ENCODE assay signal across 17 mouse cellular contexts in genomic region chr2:31611400-31611799, GRCm38 (mm10). TPM values are rescaled to one million over a fixed set of nuclear protein-coding genes. Genes with fewer than 3 reads are reported as not detected.
A peak's percentile ranks its signal among the peaks of the same experiment; 100 is the strongest.
DNase-seq lines count a peak whose midpoint lies in the region; TF ChIP-seq lines count a peak whose summit lies in the region.
"Had no signal": no experiment of that assay in that cellular context is flagged by ENCODE, and none has a peak within 500 bp of the region (broad histone marks: within the 10 kb centered on the region; RNA-seq: fewer than 3 reads in every experiment).

No protein-coding gene starts in this region.

- H3K27ac ChIP-seq in layer of hippocampus, adult 2 months, result no peak overlapping the region
- peak overlapping the region; percentile 51; the same call in 1 of the 2 replicates for H3K27ac ChIP-seq in embryonic facial prominence, embryonic 10.5 days (replicated peaks)
- H3K27ac ChIP-seq: embryonic facial prominence, embryonic 15.5 days; macrophage had no signal

- H3K4me3 ChIP-seq in layer of hippocampus, adult 2 months, result no peak overlapping the region
- H3K4me3 ChIP-seq in E14TG2a.4 (replicated peaks; ENCODE audit: low read length), result peak overlapping the region; percentile 37; the same call in 1 of the 2 replicates
- no peak overlapping the region for H3K4me3 ChIP-seq in embryonic facial prominence, embryonic 10.5 days
- H3K4me3 ChIP-seq: embryonic facial prominence, embryonic 15.5 days had no signal

- no peaks in the 10 kb centered on the region for H3K9me3 ChIP-seq in E14TG2a.4 (ENCODE audit: low read length)
- no peaks in the 10 kb centered on the region for H3K9me3 ChIP-seq in embryonic facial prominence, embryonic 10.5 days
- H3K9me3 ChIP-seq: embryonic facial prominence, embryonic 15.5 days had no signal

- TF ChIP-seq CTCF in layer of hippocampus, adult 2 months (conservative IDR thresholded peaks at IDR 0.05), result peak; percentile 62
- peak; percentile 23 for TF ChIP-seq CTCF in E14TG2a.4 (conservative IDR thresholded peaks at IDR 0.05; ENCODE audit: low read length)

- H3K4me1 ChIP-seq in E14TG2a.4 (replicated peaks; ENCODE audit: low read depth, low read length), result peaks cover 92% of the 10 kb centered on the region
- peaks cover 24% of the 10 kb centered on the region for H3K4me1 ChIP-seq in embryonic facial prominence, embryonic 10.5 days
- H3K4me1 ChIP-seq: embryonic facial prominence, embryonic 15.5 days had no signal

- peaks cover 100% of the 10 kb centered on the region for H3K36me3 ChIP-seq in E14TG2a.4 (ENCODE audit: insufficient read depth, low read length)
- peaks cover 97% of the 10 kb centered on the region for H3K36me3 ChIP-seq in embryonic facial prominence, embryonic 10.5 days (replicated peaks)

- DNase-seq in embryo, embryonic 10 days (ENCODE audit: low spot score), result peak; percentile 23
- DNase-seq in embryo, embryonic 9.5 days (ENCODE audit: extremely low spot score), result no peak
- no peak for DNase-seq in layer of hippocampus, adult 2 months (ENCODE audit: low spot score in 2 of 2)
- no peak for DNase-seq in layer of hippocampus, adult 18-20 months (ENCODE audit: low spot score in 2 of 2)
- DNase-seq in embryonic facial prominence, embryonic 10.5 days (ENCODE audit: low spot score), result peak; percentile 24
- no peak for DNase-seq in right cerebral cortex, postnatal 25 days
- no peak for DNase-seq in lung, postnatal 25 days (ENCODE audit: low spot score)
- DNase-seq: adrenal gland, postnatal 36 days; cerebellum, adult 18-20 months; heart, adult 18-20 months; heart, postnatal 36 days; liver had no signal

- H3K27me3 ChIP-seq in E14TG2a.4 (ENCODE audit: insufficient read depth, low read length), result no peaks in the 10 kb centered on the region
- peaks cover 18% of the 10 kb centered on the region; the same call in 1 of the 2 replicates for H3K27me3 ChIP-seq in embryonic facial prominence, embryonic 10.5 days (replicated peaks; ENCODE audit: low read depth, poor library complexity, severe bottlenecking)
- H3K27me3 ChIP-seq: embryonic facial prominence, embryonic 15.5 days had no signal

- WGBS in embryonic facial prominence, embryonic 10.5 days, result 76% methylated on average over 8 of the region's 8 CpGs

RNA-seq across cellular contexts. Expression of gene Prdm12, which starts 28.4 kb away (rescaled TPM):
- under 1 TPM in 1 of 2 experiments, not detected in 1; 0.15 TPM for total RNA-seq in layer of hippocampus, adult 2 months (2021)
- total RNA-seq in layer of hippocampus, adult 18-20 months (2021), result under 1 TPM; 0.30 to 0.37 TPM
- polyA plus RNA-seq in embryonic facial prominence, embryonic 10.5 days (2016; fragmentation: Nextera tagmentation; extraction: Ambion mirVana), result 6.9 and 7.2 TPM in 2 replicates
- total RNA-seq: adrenal gland, postnatal 36 days; heart, adult 18-20 months; heart, postnatal 36 days had no signal
- polyA plus RNA-seq: kidney, embryonic 16.5 days; macrophage; testis, adult 2 months had no signal

RNA-seq across cellular contexts. Expression of gene Fubp3, which starts 38.9 kb away (rescaled TPM):
- 10 to 100 TPM; 41.3 to 42.1 TPM for total RNA-seq in layer of hippocampus, adult 2 months (2021)
- 10 to 100 TPM; 34.3 to 39.1 TPM for total RNA-seq in layer of hippocampus, adult 18-20 months (2021)
- polyA plus RNA-seq in embryonic facial prominence, embryonic 10.5 days (2016; fragmentation: Nextera tagmentation; extraction: Ambion mirVana), result 94.6 and 99.1 TPM in 2 replicates

RNA-seq across cellular contexts. Expression of gene Exosc2, which starts 59.1 kb away (rescaled TPM):
- total RNA-seq in layer of hippocampus, adult 2 months (2021), result 10 to 100 TPM; 23.2 to 25.2 TPM
- 10 to 100 TPM; 21.8 to 22.3 TPM for total RNA-seq in layer of hippocampus, adult 18-20 months (2021)
- polyA plus RNA-seq in embryonic facial prominence, embryonic 10.5 days (2016; fragmentation: Nextera tagmentation; extraction: Ambion mirVana), result 107 and 112 TPM in 2 replicates

Comparison
In these comparisons a context has a peak if more than half of its experiments do, and no peak if none do; other contexts are left out.
1. DNase-seq: peak in embryo, embryonic 10 days (single experiment) and embryonic facial prominence, embryonic 10.5 days (single experiment); none in embryo, embryonic 9.5 days (single experiment), layer of hippocampus, adult 2 months (0 of 2), layer of hippocampus, adult 18-20 months (0 of 2), right cerebral cortex, postnatal 25 days (single experiment) and lung, postnatal 25 days (single experiment).